Mouse (Mus musculus): ENCODE measurements at regions not wholly inside any gene's neighbourhood (a gene's known extent, or its start where the extent isn't known, plus 50 kb on each side); places are given as distances from the start of the nearest gene placed in this dataset.
"Not testable (repeated sequence)": the region's sequence is repeated elsewhere in the genome, so short reads cannot be mapped to it uniquely, and the experiment has no call there.

DNA sequence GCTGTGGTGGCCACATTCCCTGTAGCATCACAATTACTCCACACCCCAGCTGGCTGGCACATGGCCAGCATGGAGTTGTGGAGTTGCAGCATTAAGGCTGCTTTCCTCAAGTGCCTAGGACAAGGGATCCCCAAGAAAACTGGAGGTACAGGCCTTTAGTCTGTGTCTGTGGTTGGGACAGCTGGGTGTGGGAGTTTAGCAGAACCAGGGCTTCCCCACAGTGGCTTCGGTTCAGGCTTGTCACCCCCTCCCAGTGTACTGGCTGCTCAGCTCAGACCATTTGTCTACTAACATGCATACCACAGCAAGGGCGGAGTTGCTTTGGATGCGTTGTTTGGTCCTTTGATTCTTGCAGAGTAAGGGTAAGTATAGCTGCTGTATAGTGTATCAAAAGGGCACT lies 79.1 kb upstream of the Neurl1b start:
- DNase-seq (ENCODE audit: low spot score in 2 of 2): no peak

DNA sequence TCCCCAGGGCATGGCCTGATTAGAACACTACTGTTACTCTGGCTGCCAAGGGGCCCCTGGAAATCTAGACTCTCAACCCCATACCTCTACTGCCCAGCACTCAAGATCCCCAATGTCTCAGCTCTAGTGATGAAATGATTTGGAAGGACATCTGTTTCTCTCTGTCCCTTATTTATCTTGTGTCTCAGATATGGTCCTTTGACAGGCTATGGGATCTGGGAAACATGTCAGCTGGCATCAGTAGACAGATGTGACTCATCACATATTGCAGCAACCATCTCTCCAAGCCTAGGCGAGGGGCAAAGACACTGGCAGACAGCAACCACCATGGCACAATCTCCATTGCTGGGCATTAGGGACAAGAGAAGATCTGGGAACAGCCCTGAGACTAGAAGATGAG lies 78.6 kb upstream of the Neurl1b start:
- DNase-seq (ENCODE audit: low spot score in 2 of 2): no peak

DNA sequence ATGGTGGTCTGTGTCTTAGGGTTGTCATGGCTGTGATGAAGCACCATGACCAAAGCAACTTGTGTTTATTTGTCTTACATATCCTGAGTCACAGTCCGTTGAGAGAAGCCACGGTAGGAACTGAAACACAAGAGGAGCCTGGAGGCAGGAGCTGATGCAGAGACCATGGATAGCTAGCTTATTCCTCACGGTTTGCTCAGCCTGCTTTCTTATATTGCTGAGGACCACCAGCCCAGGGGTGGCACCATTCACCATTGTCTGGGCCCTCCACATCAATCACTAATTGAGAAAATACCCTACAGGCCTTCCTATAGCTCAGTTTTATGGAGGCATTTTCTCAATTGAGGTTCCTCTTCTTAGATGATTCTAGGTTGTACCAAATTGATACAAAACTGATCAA lies 77.5 kb upstream of the Neurl1b start:
- no peak for DNase-seq (ENCODE audit: low spot score in 2 of 2)

DNA sequence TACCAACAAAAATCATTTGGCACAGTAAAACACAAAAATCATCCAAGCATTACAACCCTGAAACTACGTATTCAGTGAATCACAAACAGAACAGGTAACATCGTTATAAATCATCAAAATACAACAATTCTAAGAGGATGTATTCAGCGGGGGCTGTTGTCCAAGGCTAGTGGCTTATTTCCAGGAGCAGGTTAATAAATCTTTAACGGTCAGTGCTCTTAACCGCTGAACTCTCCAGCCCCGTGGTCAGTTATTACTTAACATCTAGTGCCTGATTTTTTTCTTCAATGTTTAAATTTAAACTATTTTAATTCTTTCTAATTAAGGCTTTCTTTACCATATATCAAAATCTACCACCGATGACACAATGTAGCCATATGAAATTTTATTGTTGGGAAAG lies 69.2 kb upstream of the Neurl1b start:
- not testable (repeated sequence) for DNase-seq (ENCODE audit: low spot score in 2 of 2)

DNA sequence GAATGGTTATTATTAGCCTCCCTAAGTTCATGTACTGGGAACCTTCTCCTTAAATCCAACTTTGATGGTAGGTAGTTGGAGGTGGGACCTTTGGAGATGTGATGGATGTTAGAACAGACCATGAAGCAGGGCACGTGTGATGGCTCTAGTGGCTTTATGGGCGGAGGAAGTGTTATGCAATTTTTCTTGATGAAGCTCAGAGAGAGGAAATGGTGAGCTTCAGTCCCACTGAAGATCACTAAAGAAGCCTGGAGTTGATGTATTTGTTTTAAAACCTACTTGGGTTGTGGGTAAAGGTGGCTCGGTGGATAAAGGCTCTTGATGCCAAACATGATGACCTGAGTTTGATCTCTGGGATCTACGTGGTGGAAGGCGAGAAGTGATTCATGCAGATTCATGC lies 66.5 kb upstream of the Neurl1b start:
- DNase-seq (ENCODE audit: low spot score in 2 of 2): no peak

- no peak for DNase-seq (ENCODE audit: low spot score in 2 of 2)
Measured at GRCm38 (mm10) chr17:26349741-26350140, 64.9 kb upstream of the Neurl1b start.

DNA sequence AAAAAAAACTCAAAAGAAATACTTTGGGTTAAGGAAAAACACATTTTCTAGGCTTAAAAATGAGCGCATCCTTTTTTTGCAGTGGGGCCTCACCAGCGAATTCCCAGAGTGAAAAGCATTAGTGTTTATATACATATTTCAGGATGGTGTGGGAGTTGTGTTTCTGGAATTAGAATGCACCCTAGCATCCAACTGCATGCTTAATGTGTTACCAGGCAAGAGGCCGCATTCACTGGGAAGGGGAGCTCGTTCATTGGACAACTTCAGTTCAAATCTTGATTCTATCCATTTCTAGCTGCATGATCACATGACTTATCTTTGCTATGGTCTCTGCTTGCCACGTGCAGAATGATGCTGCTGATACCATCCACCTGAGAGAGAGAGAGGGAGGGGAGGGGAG lies 64.4 kb upstream of the Neurl1b start:
- DNase-seq (ENCODE audit: low spot score in 2 of 2): no peak

DNA sequence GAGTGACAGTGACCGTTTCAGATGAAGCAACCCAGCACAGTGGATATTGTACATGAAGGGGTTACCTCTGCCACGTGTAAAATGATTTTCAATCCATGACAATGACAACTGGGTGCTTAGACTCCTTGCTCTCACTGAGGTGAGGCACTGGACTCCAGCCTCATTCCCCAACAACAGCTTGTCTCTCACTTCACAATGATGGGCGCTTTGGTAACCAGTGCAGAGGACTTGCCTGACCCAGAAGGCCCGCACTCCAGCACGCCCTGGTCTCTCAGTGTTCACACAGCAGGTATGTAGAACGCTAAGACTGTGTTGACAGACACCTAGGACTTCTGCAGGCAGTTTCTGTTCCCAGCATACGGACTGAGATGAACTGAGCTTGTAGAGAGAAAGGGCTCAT lies 62.6 kb upstream of the Neurl1b start:
- DNase-seq (ENCODE audit: low spot score in 2 of 2): no peak

DNA sequence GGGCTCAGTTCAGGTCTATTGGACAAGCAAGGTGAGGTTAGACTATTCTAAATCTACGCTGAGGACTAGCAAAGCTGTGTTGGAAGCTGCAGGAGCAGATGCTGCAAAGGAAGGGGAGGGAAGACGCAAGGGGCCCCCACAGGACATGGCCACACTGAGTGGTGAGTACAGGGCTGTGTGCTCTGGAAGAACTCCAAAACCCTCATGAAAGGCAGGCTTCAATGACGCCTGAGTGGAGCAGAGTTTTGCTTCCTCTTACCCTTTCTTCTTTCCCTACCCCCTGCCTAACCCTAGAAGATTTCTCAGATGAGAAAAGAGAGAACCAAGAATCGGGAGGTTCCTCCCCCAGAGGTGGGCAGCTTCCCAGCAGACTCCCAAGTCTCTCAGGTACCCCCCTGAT lies 61.9 kb upstream of the Neurl1b start:
- no peak for DNase-seq (ENCODE audit: low spot score in 2 of 2)

- DNase-seq (ENCODE audit: low spot score in 2 of 2): no peak
Measured at GRCm38 (mm10) chr17:26354431-26354830, 60.2 kb upstream of the Neurl1b start.

- no peak for DNase-seq (ENCODE audit: low spot score in 2 of 2)
Measured at GRCm38 (mm10) chr17:26355301-26355700, 59.3 kb upstream of the Neurl1b start.

DNA sequence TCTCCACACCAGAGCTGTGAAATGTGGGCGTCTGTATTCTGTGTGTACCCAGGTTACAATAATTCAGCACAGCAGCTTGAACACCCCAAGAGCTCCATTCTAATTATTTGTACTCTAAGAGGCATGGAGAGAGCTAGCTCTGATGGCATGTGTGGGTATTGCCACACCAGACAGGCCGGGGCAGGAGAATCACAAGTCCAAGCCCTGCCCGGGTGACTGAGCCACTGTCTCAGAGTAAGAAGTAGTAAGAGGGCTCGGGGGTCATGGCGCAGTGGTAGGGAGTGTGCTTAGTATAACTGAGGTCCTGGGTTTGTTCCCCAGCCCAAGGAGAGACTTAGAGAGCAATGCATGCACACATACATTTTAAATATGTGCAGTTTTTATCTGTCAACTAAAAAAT lies 57.7 kb upstream of the Neurl1b start:
- DNase-seq (ENCODE audit: low spot score in 2 of 2): no peak

GRCm38 (mm10) chr17:26357784-26358183 lies 56.8 kb upstream of the Neurl1b start:
- DNase-seq (ENCODE audit: low spot score in 2 of 2): no peak

GRCm38 (mm10) chr17:26360711-26361110 lies 53.9 kb upstream of the Neurl1b start:
- DNase-seq (ENCODE audit: low spot score in 2 of 2): no peak

- DNase-seq (ENCODE audit: low spot score in 2 of 2): no peak
Measured at GRCm38 (mm10) chr17:26361420-26361819, 53.2 kb upstream of the Neurl1b start.

- peak; percentile 33 to 45 for DNase-seq (ENCODE audit: low spot score in 2 of 2)
Measured at GRCm38 (mm10) chr17:26361992-26362391, 52.6 kb upstream of the Neurl1b start.

DNA sequence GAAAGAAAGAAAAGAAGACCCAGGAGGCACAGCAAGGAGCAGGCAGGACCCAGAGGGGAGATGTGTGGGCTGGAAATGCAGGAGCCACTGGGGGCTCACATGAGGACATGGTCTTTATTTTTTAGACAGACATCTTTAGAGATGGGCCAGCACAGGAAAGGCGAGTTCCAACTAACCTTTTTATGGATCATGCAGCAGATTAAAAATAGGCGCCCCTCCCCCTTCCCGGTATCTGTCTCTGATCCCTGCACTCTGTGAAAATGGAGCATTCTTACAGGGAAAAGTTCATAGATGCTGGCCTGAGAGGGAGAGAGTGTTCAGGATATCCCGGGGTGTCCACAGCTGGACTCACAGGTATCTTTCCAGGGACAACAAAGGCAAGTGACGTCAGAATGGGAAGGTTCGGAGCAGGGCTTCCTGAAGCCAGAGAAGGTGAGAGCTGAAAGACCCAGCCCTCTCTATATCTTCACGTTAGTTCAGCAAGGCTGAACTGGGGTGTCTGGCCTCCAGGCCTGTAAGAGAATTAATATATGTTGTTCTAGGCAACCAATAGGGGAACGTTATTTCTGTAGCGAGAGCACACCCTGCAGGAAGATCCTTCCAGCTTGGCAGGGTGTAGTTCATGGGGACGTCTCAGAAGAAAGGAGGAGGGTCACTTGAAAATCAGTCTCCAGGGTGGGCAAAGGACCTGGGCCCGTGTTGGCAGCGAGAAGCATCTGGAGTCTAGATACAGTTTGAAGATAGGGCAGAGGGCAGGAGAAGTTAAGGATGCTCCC lies 51.9 kb upstream of the Neurl1b start:
- DNase-seq (ENCODE audit: low spot score in 2 of 2): no peak

DNA sequence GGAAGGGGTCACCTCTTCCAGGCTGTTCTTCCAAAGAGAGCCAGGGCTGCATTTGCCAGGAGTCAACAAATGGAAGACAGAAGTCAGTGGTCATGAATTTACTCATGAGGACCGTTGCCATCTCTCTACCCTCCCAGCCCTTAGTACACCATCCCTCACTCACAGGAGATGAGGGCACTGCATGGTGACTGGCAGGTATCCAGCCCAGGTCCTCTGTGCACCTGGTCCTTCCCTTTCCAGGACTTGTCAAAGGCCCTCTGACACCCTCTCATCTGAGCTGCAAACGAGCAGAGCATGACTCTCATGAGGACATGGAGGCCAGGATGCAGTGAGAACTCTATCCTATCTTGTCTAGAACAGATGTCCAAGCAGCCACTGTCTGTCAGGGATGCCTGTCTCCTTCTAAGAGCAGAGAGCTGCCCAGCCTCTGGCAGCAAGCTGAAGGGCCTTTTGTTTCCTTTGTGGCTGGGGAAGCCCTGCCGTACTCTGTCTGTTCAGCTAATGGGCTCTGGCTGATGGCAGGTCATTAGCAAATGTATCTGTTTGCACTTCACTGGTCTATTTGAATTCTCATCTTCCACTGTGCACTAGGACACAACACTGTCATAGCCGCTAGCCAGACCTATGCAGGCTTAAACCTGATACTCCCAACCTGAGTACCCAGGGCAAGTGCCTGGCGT lies 50.6 kb upstream of the Neurl1b start:
- no peak for DNase-seq (ENCODE audit: low spot score in 2 of 2)
